Mouse (Mus musculus) lung, adult 18-20 months (tissue): ENCODE data around the gene Dph3.
"Not testable (repeated sequence)": the region's sequence is repeated elsewhere in the genome, so short reads cannot be mapped to it uniquely, and the experiment has no call there.

ENCODE experiments used
- DNase-seq, 2 experiments: peaks; one replicate each; pipeline ENCODE4 v3.0.0; 2022; ENCODE audit warnings: mixed read lengths in 2 of 2

The Dph3 gene

DNA sequence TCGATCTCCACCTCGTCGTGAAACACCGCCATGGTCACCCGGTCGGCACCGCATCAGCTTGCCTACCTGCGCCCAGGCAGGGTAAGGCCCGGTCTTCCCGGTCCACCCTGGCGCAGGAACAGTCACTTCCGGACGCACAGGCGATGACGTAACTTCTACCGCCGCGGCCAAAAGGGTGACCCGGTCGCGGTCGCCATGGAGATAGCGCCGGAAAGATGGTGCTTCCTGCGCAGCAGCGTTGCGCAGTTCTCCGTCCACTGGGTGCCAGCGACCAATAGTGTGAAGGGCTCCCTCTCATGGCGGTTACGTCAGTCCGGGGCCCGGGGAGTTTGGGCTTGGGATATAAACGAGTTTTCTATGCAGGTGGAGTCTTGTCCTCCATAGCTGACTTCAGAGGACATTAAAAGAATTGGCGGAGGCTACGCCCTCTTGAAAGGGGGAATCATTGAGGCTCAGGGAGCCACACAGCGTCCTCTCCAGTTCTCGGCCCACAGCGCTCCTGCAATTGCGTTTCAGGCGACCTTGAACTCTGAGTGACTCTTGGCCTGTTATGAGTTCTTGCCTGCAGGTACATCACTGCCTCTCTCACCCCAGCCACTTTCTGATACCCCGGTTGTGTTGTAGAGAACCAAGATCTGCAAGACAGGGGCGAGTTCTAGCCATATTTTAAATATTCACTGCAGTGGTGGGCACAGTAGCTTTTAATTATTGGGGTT, at the start of gene Dph3:
TSS of gene Dph3 (minus strand) at position 244 of the 716 bp plus-strand sequence.
- peak; percentile 99 for DNase-seq

DNA sequence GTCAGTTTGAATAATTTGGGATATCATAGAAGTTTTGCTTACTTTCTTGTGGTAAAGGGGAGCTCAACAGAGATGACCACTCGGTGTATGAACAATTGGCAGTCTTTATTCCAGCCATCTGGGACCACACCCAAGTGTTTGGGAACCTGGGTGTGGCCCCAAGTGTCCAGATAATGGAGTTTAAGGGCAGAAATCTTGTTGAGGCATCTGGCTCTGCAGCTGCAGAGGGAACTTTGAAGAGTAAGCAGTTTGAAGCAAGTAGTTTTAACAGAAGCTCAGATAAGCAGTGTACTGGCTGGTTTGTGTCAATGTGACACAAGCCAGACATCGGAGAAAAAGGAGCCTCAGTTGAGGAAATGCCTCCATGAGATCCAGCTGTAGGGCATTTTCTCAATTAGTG, 48.8 kb upstream of the Dph3 start:
- DNase-seq, result no peak

DNA sequence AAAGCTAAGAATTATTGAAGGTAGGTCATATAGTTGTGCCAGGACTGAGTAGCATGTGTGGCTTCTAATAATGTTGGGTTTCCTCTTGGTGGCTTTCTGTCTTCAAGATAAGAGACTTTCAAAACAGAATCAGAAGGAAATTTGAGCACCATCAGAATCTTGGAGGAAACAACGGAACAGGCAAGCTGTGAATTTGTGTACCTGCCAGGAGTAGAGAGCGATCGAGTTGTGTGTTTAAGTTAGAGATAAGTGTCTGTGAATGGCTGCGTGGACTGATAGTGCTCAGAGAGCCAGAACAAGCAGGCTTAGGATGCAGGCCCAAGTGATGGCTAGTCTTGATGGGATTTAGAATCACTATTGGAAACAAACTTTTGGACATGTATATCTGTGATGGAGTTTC, 46.3 kb upstream of the Dph3 start:
- DNase-seq, result no peak

DNA sequence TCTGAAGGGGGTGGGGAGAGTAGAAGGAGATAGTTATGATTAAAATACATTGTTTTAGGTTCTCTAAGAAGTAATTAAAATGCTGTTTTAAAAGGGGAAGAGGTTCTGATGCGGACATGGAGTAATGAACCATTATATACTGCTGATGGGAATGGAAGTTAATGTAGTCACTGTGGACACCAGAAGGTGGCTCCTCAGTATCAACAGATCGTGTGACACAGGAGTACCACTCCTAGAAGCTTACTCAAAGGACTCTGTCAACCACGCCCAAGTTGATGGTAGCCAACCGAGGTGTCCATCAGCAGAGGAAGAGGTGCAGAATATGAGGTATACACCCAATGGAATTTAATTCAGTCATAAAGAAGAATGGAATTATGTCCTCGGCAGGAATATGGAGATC, 42.9 kb upstream of the Dph3 start:
- no peak for DNase-seq

DNA sequence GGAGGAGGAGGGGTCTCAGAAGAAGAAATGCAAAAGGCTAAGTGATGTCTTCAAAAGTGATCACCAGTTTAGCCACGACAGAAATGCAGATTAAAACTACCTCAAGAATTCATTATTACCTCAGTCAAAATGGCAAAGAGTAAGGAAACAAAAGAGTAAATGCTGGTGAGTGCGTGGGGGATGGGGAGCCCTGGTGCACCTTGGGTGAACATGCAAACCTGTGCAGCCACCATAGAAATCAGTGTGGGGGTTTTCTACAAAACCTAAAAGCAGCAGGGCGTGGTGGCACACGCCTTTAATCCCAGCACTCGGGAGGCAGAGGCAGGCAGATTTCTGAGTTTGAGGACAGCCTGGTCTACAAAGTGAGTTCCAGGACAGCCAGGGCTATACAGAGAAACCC, 39.7 kb upstream of the Dph3 start:
- not testable (repeated sequence) for DNase-seq

DNA sequence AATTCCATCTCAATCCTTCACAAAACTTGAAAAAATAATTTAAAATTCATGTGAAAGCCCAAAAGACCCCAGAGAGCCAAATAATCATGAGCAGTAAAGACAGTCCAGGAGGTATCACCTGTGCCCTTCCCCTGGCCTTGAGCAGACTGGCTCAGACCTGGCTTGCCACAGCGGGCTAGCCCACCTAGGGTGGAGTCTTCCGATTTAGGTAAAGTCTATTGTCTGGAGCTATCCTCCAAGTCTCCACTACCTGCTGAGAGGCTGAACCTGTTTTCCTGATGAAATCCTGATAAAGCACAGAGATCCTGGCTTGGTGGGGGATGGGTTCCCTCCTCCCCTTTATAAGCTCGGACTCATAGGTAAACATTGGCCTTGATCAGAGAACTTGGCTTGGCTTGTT, 38.7 kb upstream of the Dph3 start:
- DNase-seq, result no peak

DNA sequence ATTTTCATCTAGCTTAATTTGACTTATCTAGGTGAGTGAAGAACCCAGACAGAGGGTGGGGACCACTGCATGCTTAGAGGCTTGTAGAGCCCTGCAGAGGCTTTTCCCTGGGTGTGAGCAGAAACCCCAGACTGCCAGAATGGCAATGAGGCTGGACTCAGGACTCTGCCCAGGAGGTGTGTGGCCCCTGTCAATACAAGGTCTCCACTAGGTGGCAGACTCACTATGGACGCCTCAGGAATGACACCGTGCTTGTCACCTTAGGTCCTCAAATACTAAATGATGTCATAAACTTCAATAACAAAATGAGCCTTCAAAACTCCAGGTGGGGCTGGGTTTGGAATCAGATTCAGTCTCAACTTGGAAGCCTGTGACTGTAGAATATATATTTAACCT, 36.4 kb upstream of the Dph3 start:
- DNase-seq, result peak; percentile 18 to 28

DNA sequence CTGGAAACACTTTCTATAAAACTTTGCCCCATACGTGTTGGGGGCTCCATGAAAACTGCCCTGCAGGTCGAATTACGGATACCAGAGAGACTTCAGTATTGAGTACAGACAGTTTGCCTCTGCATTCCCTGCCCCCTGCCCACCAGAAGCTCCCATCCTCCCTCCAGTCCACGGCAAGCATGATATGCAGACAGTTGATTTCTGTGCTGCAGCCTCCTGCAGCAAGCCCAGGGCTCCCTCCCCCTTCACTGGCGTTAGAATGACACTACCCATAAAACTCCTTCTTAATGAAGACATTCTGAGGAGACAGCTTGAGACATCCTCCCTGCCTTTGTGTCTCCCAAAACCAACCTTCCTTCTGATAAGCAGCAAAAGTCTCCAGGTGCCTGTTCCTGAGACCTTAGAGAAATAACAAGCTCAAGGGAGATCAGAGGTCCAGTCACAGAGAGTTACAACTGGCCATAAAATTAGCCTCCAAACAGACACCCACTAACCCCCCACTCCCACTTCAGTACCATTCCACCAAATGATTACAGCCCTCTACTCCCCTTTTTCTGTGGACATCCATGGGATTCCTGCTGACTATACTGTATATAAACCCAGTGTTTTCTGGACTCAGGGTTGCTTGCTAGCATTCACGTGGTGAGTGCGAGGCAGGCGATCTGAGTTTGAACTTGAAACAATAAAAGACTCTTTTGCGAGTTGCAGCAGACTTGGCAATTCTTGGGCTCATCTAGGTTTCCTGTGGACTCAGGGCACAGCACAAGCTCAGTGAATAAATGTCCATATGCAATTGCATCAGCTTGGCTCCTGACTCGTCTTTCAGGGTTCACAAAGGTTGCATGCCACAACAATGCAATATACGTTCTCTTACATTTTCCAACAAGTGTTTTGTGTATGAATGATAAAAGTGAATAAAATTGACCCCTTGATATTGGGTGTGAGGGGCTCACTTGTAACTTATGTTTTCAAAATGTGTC, 35.7 kb upstream of the Dph3 start:
- DNase-seq, result no peak

DNA sequence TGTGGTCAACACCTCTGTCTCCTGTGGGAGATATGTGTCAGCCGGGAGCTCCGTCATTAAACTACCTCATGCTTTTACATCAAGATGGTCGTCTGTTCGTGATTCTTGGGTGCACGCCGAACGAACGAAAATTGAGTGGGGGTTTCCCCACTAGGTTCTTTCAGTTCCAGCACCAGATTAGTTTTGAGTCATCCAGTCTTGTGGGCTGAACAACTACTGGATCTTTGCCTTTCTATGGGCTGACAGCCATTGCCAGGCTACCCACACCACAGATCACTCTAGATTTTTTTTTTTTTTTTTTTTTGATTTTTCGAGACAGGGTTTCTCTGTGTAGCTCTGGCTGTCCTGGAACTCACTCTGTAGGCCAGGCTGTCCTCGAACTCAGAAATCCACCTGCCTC, 26.6 kb upstream of the Dph3 start:
- not testable (repeated sequence) for DNase-seq

DNA sequence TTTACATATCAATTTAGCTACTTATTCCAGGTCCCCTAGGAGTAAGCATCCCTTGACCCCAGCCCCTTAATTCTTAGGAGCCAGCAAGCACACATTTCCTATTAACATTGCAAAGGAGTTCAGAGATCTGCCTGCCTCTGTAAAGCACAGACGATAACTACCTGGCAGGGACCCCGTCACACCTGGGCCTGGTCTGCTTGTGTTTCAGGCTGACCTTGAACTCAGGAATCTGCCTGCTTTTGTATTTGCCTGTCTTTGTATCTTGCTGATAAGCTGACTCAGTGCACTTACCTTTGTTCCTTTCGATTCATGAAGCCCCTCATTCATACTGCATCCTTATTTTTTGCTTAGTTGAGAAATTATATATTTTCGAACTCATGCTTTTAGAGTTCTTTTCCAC, 21.4 kb upstream of the Dph3 start:
- DNase-seq, result no peak

DNA sequence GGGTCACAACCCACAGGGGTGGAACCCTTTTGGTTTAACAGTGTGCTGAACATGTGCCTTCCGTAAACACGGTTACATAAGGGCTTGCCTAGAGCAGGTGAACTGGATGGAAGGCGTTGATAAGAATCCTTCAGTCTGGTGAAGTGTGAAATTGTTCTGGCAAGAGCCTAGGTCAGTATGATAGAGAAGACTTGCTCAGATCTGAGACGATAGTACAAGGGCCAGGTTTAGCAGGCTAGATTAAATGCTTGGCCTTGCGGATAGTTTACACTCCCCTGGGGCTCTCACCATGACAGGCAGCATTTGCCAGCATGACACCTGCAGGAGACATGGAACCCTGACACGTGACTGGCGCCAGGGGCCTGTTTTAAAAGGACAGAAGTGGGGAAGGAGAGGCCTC, 20.1 kb upstream of the Dph3 start:
- DNase-seq, result peak in 1 of 2 experiments; percentile 9

DNA sequence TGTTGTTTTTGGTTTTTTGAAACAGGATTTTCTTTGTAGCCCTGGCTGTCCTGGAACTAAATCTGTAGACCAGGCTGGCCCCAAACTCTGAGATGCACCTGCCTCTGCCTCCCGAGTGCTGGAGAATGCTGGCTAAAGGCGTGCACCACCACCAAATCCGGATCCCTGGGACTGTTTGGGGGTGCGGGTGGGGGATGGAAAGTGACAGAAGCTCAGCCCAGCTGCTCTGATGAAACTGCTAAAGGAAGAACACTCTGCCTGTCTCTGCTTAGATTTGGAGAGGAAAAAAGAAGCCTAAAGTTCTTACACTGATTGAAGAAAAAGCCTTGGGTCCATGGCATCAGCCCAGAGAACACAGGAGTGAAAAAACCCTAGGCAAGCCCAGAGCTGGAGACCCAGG, 18.0 kb upstream of the Dph3 start:
- no peak for DNase-seq

DNA sequence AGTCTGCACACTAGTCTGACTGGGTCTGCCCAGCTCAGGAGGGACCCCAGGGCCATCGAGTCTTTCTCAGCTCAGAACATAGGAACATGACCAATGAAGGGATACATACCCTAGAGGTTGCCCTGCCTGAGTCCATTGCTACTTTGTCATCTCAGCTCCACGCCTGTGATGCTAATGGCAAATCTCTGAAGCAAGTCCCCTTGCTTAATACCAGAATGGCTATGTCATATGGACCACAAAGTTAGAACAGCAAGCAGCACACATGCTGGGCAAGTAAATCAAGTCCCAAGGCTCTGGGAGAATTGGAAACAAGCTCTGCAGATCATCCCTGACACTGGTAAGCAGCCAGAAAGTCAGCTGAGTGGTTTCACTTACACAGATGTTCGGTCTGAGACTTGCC, 13.4 kb upstream of the Dph3 start:
- DNase-seq, result no peak

DNA sequence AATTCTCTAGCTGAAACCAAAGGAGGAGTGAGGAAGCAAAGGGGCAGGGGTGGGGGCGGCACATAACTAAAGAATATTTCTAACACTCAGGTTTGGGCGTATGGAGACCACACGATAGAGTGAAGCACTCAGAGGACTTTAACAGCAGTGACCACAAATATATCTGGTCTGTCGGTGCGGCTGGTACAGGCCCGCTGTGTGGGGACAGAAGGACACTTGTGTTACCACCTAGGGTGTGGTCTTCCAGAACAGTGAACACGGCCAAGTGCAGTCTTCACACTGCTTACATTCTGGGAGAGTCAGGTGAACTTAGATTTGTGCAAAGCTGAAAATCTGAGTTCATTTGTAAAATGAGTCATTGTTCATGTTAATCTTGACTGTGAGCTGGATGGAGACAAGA, 12.2 kb upstream of the Dph3 start:
- DNase-seq, result no peak

DNA sequence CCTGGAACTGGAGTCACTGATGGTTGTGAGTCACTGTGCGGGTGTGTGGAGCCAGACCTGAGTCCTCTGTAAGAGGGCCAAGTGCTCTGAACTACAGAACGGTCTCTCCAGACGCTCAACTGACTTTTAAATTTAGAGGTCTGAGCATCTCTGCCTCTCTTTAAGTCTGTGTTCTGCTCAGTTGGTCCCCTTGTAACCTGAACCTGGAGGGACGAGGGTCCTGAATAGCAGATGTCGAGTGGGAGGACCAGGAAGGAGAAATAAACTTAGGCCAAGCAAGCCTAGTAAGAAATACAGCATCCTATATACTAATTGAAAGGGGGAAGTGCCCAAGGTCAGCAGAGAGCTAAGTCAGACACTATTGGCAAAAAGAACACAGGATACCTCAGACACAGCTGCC, 11.2 kb upstream of the Dph3 start:
- no peak for DNase-seq

DNA sequence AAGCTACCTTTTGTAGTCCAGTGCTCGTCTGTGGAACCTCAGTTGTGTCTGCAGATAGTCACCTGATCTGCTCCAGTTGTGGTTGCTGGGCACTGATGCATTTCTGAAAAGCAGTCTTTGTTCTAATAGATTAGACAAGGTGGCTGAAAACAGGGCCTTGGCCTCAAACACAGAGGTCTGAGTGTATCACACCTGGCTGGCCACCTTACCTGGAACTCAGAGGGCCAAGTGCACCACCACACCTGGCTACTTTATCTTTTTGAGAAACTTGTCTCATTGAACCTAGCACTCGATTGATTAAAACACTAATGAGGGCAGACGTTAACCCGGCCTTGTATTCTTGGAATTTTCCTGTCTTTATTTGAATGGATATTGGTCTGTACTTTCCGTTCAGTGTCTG, 10.1 kb upstream of the Dph3 start:
- DNase-seq, result no peak

DNA sequence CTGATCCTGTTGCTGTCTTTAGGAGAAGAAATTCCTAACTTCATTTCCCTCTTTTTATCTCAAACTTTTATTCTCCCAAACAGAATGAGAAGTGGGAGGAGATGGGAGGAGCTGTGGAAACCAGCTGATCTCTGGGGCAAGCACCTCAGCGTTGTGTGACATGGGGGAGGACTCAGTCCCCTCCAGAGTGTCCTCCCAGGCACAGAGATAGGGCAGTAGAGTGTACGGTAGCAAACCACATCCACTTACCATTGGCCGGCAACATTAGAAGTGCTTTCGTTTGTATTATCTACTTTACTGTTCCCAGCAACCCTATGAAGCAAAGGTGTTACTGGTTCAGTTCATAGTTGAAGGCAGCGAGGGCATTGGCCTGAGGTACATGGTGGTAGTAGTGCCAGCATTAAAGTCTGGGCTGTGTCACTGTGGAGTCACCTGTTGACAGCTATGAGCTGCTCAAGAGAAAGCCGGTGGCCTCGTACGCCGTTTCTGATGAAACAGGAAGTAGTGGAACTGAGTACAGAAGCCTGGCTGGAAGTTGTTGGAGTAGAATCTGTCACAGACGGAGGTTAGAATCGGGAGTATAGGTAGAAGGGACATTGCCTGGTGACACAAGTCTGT, 8.1 kb upstream of the Dph3 start:
- no peak for DNase-seq

DNA sequence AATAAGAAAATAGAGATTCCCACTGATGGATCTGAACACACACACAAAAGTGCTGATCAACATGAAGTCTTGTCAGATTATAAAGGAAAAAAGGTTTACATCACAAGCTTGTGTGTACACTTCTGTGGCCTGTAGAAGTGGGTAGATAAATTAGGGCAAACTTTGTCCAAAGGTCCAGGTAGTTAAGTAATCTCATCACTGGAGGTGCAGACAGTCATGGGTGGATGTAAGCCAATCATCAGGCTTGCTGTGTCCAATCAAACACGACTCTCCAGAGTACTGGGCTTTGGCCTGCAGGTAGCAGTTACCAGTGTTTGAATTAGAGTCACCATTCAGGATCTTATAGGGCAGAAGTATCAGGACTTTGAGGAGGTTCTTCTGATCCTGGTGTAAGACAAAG, 7.5 kb upstream of the Dph3 start:
- DNase-seq, result no peak

DNA sequence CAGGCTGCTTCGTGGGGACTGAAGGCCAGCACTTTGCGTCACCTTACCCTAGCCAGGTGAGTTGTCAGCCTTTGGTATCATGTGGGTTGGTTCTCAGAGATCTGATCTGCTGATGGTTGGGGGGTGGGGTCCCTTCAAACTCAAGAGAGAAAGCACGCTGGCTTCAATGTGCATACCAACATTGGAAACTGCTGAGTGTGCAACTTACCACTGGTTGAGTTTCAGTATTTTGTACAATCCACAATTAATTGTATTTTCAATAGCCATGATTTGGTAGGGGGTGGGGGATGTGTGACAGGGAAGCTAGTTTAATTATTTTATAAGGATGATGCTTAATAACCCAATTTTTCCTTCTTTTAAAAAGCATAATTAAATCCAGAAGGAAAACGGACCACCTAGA, 6.2 kb upstream of the Dph3 start:
- DNase-seq, result no peak

DNA sequence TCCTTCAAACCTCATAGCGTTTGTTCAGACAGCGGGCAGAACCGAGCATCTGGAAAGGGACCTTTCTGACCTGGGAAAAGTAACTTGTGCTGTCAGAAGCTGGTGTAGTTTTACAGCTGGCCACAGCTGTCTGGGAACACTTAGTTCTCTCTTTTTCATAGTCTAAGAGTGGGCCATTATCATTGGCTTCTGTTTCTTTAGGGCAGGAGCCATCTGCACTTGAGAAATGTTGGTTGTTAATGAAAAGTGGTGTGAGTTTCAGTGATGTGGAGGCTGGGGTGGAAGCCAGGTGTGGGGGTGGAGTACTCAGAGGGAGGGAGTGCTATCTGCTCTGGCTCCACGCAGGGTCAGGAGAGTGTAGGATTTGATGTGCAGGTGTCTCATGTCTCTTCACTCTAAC, 5.6 kb upstream of the Dph3 start:
- no peak for DNase-seq

DNA sequence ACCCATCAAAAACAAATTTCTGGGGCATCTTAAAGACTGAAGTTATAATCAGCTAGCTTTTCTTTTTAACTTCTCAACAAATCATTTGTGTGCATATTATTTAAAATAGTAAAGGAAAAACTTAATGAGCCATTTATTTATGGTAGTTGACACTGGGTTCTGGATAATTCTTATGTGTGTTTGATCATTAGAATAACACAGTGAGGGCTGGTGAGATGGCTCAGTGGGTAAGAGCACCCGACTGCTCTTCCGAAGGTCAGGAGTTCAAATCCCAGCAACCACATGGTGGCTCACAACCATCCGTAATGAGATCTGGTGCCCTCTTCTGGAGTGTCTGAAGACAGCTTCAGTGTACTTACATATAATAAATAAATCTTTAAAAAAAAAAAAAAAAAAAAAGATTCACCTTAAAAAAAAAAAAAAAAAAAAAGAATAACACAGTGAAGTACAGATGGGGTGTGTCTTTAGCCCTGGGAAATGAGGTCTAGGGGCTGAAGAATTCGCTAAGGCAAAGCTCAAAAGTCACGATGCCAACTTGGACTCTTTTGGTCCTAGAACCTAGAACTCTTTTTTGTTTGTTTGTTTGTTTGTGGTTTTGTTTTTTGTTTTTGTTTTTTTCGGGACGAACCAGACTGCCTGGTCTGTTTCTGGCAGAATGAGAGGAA, 2.2 kb upstream of the Dph3 start:
- not testable (repeated sequence) for DNase-seq

DNA sequence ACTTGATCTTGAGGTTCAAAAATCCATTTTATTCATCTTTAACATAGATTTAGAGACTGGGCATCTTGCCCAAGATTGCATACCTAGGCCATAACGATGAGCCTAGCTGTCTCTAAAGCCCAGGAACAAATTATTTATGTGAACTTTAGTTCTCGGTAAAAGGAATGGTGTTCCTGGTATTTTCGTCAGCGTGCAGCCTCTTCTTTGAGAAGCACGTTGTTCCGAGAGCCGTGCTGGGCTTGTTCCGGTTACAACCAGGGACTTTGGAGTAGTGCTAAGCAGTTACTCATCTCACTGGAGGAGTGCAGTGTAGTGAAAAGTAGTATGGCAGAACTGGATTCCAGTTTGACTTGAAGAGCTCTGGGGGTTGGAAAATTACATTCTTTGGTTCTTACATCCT, 697 bp upstream of the Dph3 start:
- DNase-seq, result no peak
